Mouse (Mus musculus) neural tube, embryonic 12.5 days (tissue): ENCODE measurements around the gene Myo1h. TPM values are rescaled to one million over a fixed set of nuclear protein-coding genes. Genes with fewer than 3 reads are reported as not detected.

Experiments
- ATAC-seq: fragments of 200-750 bp; cut with Nextera tagmentation; 2 replicates; pipeline ENCODE4 v1.8.0; 2017; ENCODE audit warnings: low read depth, mild to moderate bottlenecking, moderate TSS enrichment, moderate library complexity; ENCODE audit not compliant: low FRiP score
- H3K27ac ChIP-seq: fragments of 300-500 bp; sonication (generic); 2 replicates; pipeline ENCODE4 v1.5.1; 2016
- H3K27me3 ChIP-seq: fragments of 300-500 bp; sonication (generic); replicated peaks from 2 replicates; pipeline ENCODE4 v1.6.1; 2016; ENCODE audit warnings: mild to moderate bottlenecking
- H3K36me3 ChIP-seq: fragments of 300-500 bp; sonication (generic); 2 replicates; pipeline ENCODE4 v1.6.1; 2016; ENCODE audit warnings: mild to moderate bottlenecking
- H3K4me1 ChIP-seq: fragments of 300-500 bp; sonication (generic); 2 replicates; pipeline ENCODE4 v1.6.1; 2016
- H3K4me2 ChIP-seq: fragments of 300-500 bp; sonication (generic); replicated peaks from 2 replicates; pipeline ENCODE4 v1.6.1; 2016; ENCODE audit warnings: mild to moderate bottlenecking
- H3K4me3 ChIP-seq: fragments of 300-500 bp; sonication (generic); 2 replicates; pipeline ENCODE4 v1.5.1; 2016
- H3K9ac ChIP-seq: fragments of 300-500 bp; sonication (generic); 2 replicates; pipeline ENCODE4 v1.6.1; 2016; ENCODE audit warnings: mild to moderate bottlenecking
- H3K9me3 ChIP-seq: fragments of 300-500 bp; sonication (generic); 2 replicates; pipeline ENCODE4 v1.6.1; 2016; ENCODE audit warnings: mild to moderate bottlenecking
- WGBS: fragments of 180-500 bp; shearing (Covaris S2); methylation state at CpG from one replicate; pipeline ENCODE4 v1.1.7; 2016; 5-methylcytosine and 5-hydroxymethylcytosine counted together
- polyA plus RNA-seq: library from polyadenylated mRNA; unstranded; fragments of >200 nt; fragmentation: Nextera tagmentation; extraction: Ambion mirVana; gene quantifications from 2 replicates; pipeline ENCODE4 v1.2.1, GENCODE M21; 2016

The Myo1h gene
- polyA plus RNA-seq, 1 experiment from 2014 or later: 0.75 TPM

- Histone ChIP-seq H3K9me3 (no peaks in the 10 kb centered on the region), H3K9ac (no peak overlapping the region), H3K36me3 (no peaks in the 10 kb centered on the region), H3K4me3 (no peak overlapping the region), H3K4me1 (peaks cover 26% of the 10 kb centered on the region), H3K27ac (no peak overlapping the region), H3K27me3 (peaks cover 64% of the 10 kb centered on the region), H3K4me2 (no peak overlapping the region)
- WGBS: 59% methylated on average over 18 of the region's 18 CpGs
- ATAC-seq: no peak
Observed at GRCm38 (mm10) chr5:114298212-114298894, 9.4 kb downstream of the Myo1h start.

- Histone ChIP-seq H3K9ac (no peak overlapping the region), H3K4me1 (peaks cover 26% of the 10 kb centered on the region), H3K4me3 (no peak overlapping the region), H3K27me3 (peaks cover 68% of the 10 kb centered on the region), H3K9me3 (no peaks in the 10 kb centered on the region), H3K27ac (no peak overlapping the region), H3K4me2 (peak overlapping the region; percentile 25), H3K36me3 (no peaks in the 10 kb centered on the region)
- 17% methylated on average over 22 of the region's 22 CpGs for WGBS
- peak; percentile 63; the same call in 1 of the 2 replicates for ATAC-seq
Observed at GRCm38 (mm10) chr5:114299156-114299855, 10.3 kb downstream of the Myo1h start.

- no peaks in the 10 kb centered on the region for H3K9me3 ChIP-seq
- 41% methylated on average over 24 of the region's 24 CpGs for WGBS
- H3K4me3 ChIP-seq: no peak overlapping the region
- H3K9ac ChIP-seq: no peak overlapping the region
- peaks cover 26% of the 10 kb centered on the region for H3K4me1 ChIP-seq
- peaks cover 69% of the 10 kb centered on the region for H3K27me3 ChIP-seq
- H3K4me2 ChIP-seq: peak overlapping the region; percentile 25
- H3K36me3 ChIP-seq: no peaks in the 10 kb centered on the region
- H3K27ac ChIP-seq: no peak overlapping the region
- no peak for ATAC-seq
Observed at GRCm38 (mm10) chr5:114299883-114300610, 11.1 kb downstream of the Myo1h start.

- ATAC-seq: no peak
- Histone ChIP-seq H3K4me1 (peaks cover 17% of the 10 kb centered on the region), H3K9me3 (no peaks in the 10 kb centered on the region), H3K9ac (no peak overlapping the region), H3K36me3 (no peaks in the 10 kb centered on the region), H3K4me3 (no peak overlapping the region), H3K27me3 (peaks cover 50% of the 10 kb centered on the region), H3K4me2 (no peak overlapping the region), H3K27ac (no peak overlapping the region)
- WGBS: 79% methylated on average over 6 of the region's 6 CpGs
Observed at GRCm38 (mm10) chr5:114303166-114303565, 14.2 kb downstream of the Myo1h start.

GRCm38 (mm10) chr5:114306496-114306895 lies 17.5 kb downstream of the Myo1h start:
- peaks cover 4% of the 10 kb centered on the region; the same call in 1 of the 2 replicates for H3K4me1 ChIP-seq
- no peak for ATAC-seq
- H3K9me3 ChIP-seq: no peaks in the 10 kb centered on the region
- WGBS: 74% methylated on average over 5 of the region's 5 CpGs
- H3K27me3 ChIP-seq: peaks cover 36% of the 10 kb centered on the region
- no peak overlapping the region for H3K9ac ChIP-seq
- H3K36me3 ChIP-seq: no peaks in the 10 kb centered on the region
- no peak overlapping the region for H3K4me2 ChIP-seq
- H3K4me3 ChIP-seq: no peak overlapping the region
- no peak overlapping the region for H3K27ac ChIP-seq

- WGBS: 39% methylated on average over 18 of the region's 18 CpGs
- H3K4me3 ChIP-seq: no peak overlapping the region
- H3K4me1 ChIP-seq: peaks cover 4% of the 10 kb centered on the region; the same call in 1 of the 2 replicates
- H3K27ac ChIP-seq: no peak overlapping the region
- H3K4me2 ChIP-seq: peak overlapping the region; percentile 39
- ATAC-seq: peak; percentile 66
- H3K36me3 ChIP-seq: no peaks in the 10 kb centered on the region
- H3K9me3 ChIP-seq: no peaks in the 10 kb centered on the region
- H3K27me3 ChIP-seq: peaks cover 13% of the 10 kb centered on the region
- no peak overlapping the region for H3K9ac ChIP-seq
Observed at GRCm38 (mm10) chr5:114308765-114309679, 20.1 kb downstream of the Myo1h start.

- Histone ChIP-seq H3K4me2 (peak overlapping the region; percentile 39), H3K9me3 (no peaks in the 10 kb centered on the region), H3K27ac (no peak overlapping the region), H3K4me3 (no peak overlapping the region), H3K9ac (no peak overlapping the region), H3K4me1 (peaks cover 4% of the 10 kb centered on the region; the same call in 1 of the 2 replicates), H3K27me3 (peaks cover 6% of the 10 kb centered on the region), H3K36me3 (no peaks in the 10 kb centered on the region)
- ATAC-seq: no peak
- WGBS: 44% methylated on average over 11 of the region's 11 CpGs
Observed at GRCm38 (mm10) chr5:114309680-114310036, 20.7 kb downstream of the Myo1h start.

GRCm38 (mm10) chr5:114323105-114323790 lies 34.3 kb downstream of the Myo1h start:
- no peaks in the 10 kb centered on the region for H3K27me3 ChIP-seq
- no peaks in the 10 kb centered on the region for H3K9me3 ChIP-seq
- ATAC-seq: no peak
- H3K4me3 ChIP-seq: no peak overlapping the region
- no peak overlapping the region for H3K27ac ChIP-seq
- H3K4me1 ChIP-seq: peaks cover 6% of the 10 kb centered on the region; the same call in 1 of the 2 replicates
- H3K4me2 ChIP-seq: 0 out of 2 replicates have a peak overlapping the region, but pooled peaks have one; percentile 34
- no peaks in the 10 kb centered on the region for H3K36me3 ChIP-seq
- WGBS: 61% methylated on average over 25 of the region's 25 CpGs
- H3K9ac ChIP-seq: no peak overlapping the region

GRCm38 (mm10) chr5:114323791-114324507 lies 35.0 kb downstream of the Myo1h start:
- Histone ChIP-seq H3K9me3 (no peaks in the 10 kb centered on the region), H3K4me3 (no peak overlapping the region), H3K36me3 (no peaks in the 10 kb centered on the region), H3K4me1 (peaks cover 6% of the 10 kb centered on the region; the same call in 1 of the 2 replicates), H3K27me3 (no peaks in the 10 kb centered on the region), H3K9ac (no peak overlapping the region), H3K4me2 (peak overlapping the region; percentile 34; the same call in 1 of the 2 replicates), H3K27ac (no peak overlapping the region)
- no peak for ATAC-seq
- 23% methylated on average over 16 of the region's 16 CpGs for WGBS

GRCm38 (mm10) chr5:114342996-114343395 lies 54.0 kb downstream of the Myo1h start:
- Histone ChIP-seq H3K27me3 (no peaks in the 10 kb centered on the region), H3K4me3 (no peak overlapping the region), H3K9ac (no peak overlapping the region), H3K9me3 (no peaks in the 10 kb centered on the region), H3K4me2 (no peak overlapping the region), H3K27ac (no peak overlapping the region), H3K4me1 (no peaks in the 10 kb centered on the region), H3K36me3 (no peaks in the 10 kb centered on the region)
- 88% methylated on average over 5 of the region's 5 CpGs for WGBS
- ATAC-seq: no peak
